Mouse (Mus musculus) small intestine, adult 2 months (tissue): ENCODE measurements around the gene Myt1.

Experiments
- CTCF ChIP-seq: fragments of 200-500 bp; IDR thresholded peaks from 2 replicates; pipeline ENCODE4 v1.5.1; 2012; ENCODE audit warnings: low read depth, mild to moderate bottlenecking, control low read depth, inconsistent platforms, low read length, moderate library complexity, mixed read lengths; ENCODE audit not compliant: insufficient replicate concordance, insufficient read length; ENCODE audit errors: extremely low read depth
- POLR2A ChIP-seq: fragments of 200-500 bp; IDR thresholded peaks from 2 replicates; pipeline ENCODE4 v1.6.1; 2012; ENCODE audit warnings: low read depth, mild to moderate bottlenecking, control low read depth, inconsistent platforms, low read length, moderate library complexity

DNA sequence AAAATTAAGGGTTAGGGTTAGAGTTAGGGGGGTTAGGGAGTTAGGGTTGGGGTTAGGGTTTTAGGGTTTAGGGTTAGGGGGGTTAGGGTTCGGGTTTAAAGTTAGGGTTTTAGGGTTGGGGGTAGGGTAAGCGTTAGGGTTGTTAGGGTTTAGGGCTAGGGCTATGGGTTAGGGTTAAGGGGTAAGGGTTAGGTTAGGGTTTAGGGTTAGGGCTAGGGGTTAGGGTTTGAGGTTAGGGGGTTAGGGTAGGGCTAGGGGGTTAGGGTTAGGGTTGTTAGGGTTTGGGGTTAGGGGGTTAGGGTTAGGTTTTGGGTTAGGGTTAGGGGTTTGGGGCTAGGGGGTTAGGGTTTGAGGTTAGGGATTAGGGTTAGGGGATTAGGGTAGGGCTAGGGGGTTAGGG lies 107.9 kb downstream of the Myt1 start:
- TF ChIP-seq CTCF (no peak), POLR2A (no peak)
